Mouse (Mus musculus) neutrophil, adult 59 days (primary cell): ENCODE measurements around the gene Rhov. TPM values are rescaled to one million over a fixed set of nuclear protein-coding genes. Genes with fewer than 3 reads are reported as not detected.

Source experiments
- total RNA-seq, 2 experiments: library from RNA; stranded (reverse); gene quantifications; 1 replicate in 1 of 2; 2 replicates in 1 of 2; pipeline ENCODE4 v1.2.4; 2023

Gene Rhov
- 10 to 100 TPM; 10.1 to 10.3 TPM for total RNA-seq

GRCm38 (mm10) chr2:119270643-119271331, at the start of gene Rhov:
Rhov (minus strand) TSS chr2:119271272.

DNA sequence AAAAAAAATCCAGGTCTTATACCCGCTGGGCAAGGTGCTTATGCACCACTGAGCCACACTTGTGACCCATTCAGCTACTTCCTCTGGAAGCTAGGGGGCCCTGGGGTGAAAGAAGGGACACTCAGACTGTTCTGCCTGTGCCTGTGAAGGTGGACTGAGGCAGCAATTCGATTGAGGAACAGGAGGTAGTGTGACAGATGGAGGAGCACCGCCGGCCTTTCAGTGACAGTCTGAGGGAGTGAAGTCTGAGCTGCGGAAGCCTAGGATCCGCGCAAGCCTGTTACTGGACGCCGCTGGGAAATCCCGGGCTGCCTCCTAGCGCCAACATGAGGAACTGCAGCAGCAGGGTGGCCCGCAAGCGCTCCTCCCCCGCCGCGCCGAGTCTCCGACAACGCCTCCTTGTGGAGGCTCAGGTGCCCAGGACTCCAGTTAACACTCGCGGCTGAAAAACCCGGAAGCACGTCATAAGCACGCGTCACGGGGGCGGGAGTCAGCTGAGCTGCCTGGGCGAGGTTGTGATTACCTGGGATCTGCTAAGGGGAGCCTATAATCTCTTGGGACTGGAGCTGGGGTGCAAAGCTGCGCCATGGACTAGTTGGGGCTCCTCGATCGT, 17.3 kb upstream of the Rhov start, which contains the start of gene Vps18:
Gene Vps18 (plus strand): TSS at position 471 of the 613 bp plus-strand sequence.

GRCm38 (mm10) chr2:119237210-119237870, 33.7 kb downstream of the Rhov start, which contains the start of gene Spint1:
Spint1 (plus strand) TSS chr2:119237362.

DNA sequence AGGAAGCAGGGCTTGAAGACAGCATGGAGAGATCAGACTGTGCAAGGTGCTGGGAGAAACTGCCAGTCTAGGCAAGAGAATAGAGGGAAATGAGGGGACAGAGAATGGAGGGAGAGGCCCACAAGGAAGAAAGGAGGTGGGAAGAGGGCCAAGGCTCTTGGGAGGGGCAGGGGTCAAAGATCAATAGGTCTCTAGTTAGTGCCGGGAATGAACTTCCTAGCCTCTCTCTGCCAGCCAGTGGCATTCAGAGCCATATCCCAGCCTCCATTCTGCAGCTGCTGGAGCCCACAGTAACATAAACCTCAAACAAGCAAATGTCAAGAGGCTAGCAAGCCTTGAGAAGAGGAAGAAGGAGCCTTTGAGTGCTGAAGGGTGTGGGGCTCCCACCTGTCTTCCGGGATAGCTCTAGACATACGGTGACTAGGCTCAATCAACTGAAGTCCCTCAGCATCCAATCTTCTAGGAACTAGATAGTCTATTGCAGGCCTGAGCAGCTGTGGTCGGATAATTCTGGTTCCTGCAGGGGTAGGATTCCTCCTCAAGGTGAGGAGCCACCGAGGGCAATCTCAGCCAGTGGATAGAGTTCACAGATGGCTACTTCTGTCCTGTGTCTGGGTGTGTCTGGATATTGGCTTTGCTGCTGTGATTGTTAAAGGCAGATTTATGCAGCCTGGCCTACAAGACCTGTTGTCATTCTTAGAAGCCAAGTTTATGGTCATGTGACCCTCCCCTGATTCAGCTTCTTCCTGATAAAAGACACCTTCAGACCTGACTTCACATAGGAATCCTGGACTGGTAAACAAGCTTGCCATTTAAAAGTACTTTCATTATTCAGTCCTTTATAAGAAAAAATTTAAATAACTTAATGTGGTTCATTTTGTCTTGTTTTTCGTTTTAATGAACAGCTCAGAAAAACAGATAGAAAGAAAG, 41.0 kb downstream of the Rhov start, which contains the start of gene Ppp1r14d:
Gene Ppp1r14d (minus strand): TSS at position 132 of the 930 bp plus-strand sequence.

Other genes with a start within 250 kb of the Rhov start
- gene Ccdc32, start 241.9 kb downstream of the Rhov start, total RNA-seq = 1 to 10 TPM; 6.5 to 8.6 TPM
- gene Rpusd2, start 236.5 kb downstream of the Rhov start, total RNA-seq = 1 to 10 TPM; 3.0 to 3.6 TPM
- 10 to 100 TPM; 27.6 to 28.1 TPM for gene Knl1, start 224.2 kb downstream of the Rhov start, total RNA-seq
- 10 to 100 TPM; 17.5 to 20.2 TPM for gene Rad51, start 158.5 kb downstream of the Rhov start, total RNA-seq
- 10 to 100 TPM; 14.0 to 15.0 TPM for gene Rmdn3, start 114.2 kb downstream of the Rhov start, total RNA-seq
- not detected for gene Gchfr, start 103.5 kb downstream of the Rhov start, total RNA-seq
- under 1 TPM; 0.11 to 0.20 TPM for gene Gm14137, start 96.8 kb downstream of the Rhov start, total RNA-seq
- gene Zfyve19, start 62.7 kb downstream of the Rhov start, total RNA-seq = 10 to 100 TPM; 18.0 to 23.8 TPM
- gene Dnajc17, start 62.5 kb downstream of the Rhov start, total RNA-seq = 10 to 100 TPM; 12.1 to 12.9 TPM
- gene Ppp1r14d, start 41.4 kb downstream of the Rhov start, total RNA-seq = not detected
- gene Spint1, start 33.9 kb downstream of the Rhov start, total RNA-seq = not detected
- gene Vps18, start 17.5 kb upstream of the Rhov start, total RNA-seq = 10 to 100 TPM; 35.4 to 41.3 TPM
- gene Dll4, start 54.5 kb upstream of the Rhov start, total RNA-seq = not detected
- gene Chac1, start 80.0 kb upstream of the Rhov start, total RNA-seq = 1 to 10 TPM; 6.4 to 6.8 TPM
- gene Ino80, start 206.4 kb upstream of the Rhov start, total RNA-seq = 10 to 100 TPM; 17.8 to 20.6 TPM